Mouse (Mus musculus): ENCODE data around the gene Robo1.

GRCm38 (mm10) chr16:73024326-73024725 lies 716.2 kb downstream of the Robo1 start:
- TF ChIP-seq CTCF (IDR thresholded peaks at IDR 0.05; ENCODE audit: insufficient read depth, low read depth, low read length) (no peak), POLR2A (IDR thresholded peaks at IDR 0.05; ENCODE audit: insufficient read depth, low read depth, low read length) (no peak)
